Mouse (Mus musculus) limb, embryonic 15.5 days (tissue): ENCODE measurements at regions not wholly inside any gene's neighbourhood (a gene's known extent, or its start where the extent isn't known, plus 50 kb on each side); places are given as distances from the start of the nearest gene placed in this dataset.

Source experiments
- ATAC-seq: fragments of 200-750 bp; cut with Nextera tagmentation; 2 replicates; pipeline ENCODE4 v1.8.0; 2017; ENCODE audit warnings: low read depth, moderate TSS enrichment; ENCODE audit not compliant: insufficient number of reproducible peaks, low FRiP score, low TSS enrichment
- H3K27ac ChIP-seq: fragments of 300-500 bp; sonication (generic); 2 replicates; pipeline ENCODE4 v1.5.1; 2015; ENCODE audit warnings: moderate library complexity, mild to moderate bottlenecking, inconsistent platforms
- H3K27me3 ChIP-seq: fragments of 300-500 bp; sonication (generic); 2 replicates; pipeline ENCODE4 v1.6.1; 2015; ENCODE audit warnings: inconsistent platforms
- H3K36me3 ChIP-seq: fragments of 300-500 bp; sonication (generic); 2 replicates; pipeline ENCODE4 v1.6.1; 2015; ENCODE audit warnings: inconsistent platforms
- H3K4me1 ChIP-seq: fragments of 300-500 bp; sonication (generic); 2 replicates; pipeline ENCODE4 v1.6.1; 2015; ENCODE audit warnings: inconsistent platforms
- H3K4me2 ChIP-seq: fragments of 300-500 bp; sonication (generic); 2 replicates; pipeline ENCODE4 v1.6.1; 2015; ENCODE audit warnings: mild to moderate bottlenecking, inconsistent platforms
- H3K4me3 ChIP-seq: fragments of 300-500 bp; sonication (generic); 2 replicates; pipeline ENCODE4 v1.5.1; 2015; ENCODE audit warnings: mild to moderate bottlenecking, inconsistent platforms
- H3K9ac ChIP-seq: fragments of 300-500 bp; sonication (generic); 2 replicates; pipeline ENCODE4 v1.6.1; 2015; ENCODE audit warnings: inconsistent platforms
- H3K9me3 ChIP-seq: fragments of 300-500 bp; sonication (generic); 2 replicates; pipeline ENCODE4 v1.6.1; 2016; ENCODE audit warnings: inconsistent platforms
- WGBS: fragments of 180-500 bp; shearing (Covaris S2); methylation state at CpG from one replicate; pipeline ENCODE4 v1.1.7; 2015; 5-methylcytosine and 5-hydroxymethylcytosine counted together

GRCm38 (mm10) chr1:71942145-71942544 lies 270.0 kb downstream of the Mreg start:
- H3K27ac ChIP-seq, result no peak overlapping the region
- no peak overlapping the region for H3K4me2 ChIP-seq
- ATAC-seq, result no peak
- no peaks in the 10 kb centered on the region for H3K9me3 ChIP-seq
- no peak overlapping the region for H3K4me3 ChIP-seq
- H3K36me3 ChIP-seq, result no peaks in the 10 kb centered on the region
- H3K27me3 ChIP-seq, result no peaks in the 10 kb centered on the region
- H3K9ac ChIP-seq, result no peak overlapping the region
- H3K4me1 ChIP-seq, result peaks cover 6% of the 10 kb centered on the region; the same call in 1 of the 2 replicates

GRCm38 (mm10) chr1:71941688-71942087 lies 270.4 kb downstream of the Mreg start:
- WGBS, result 55% methylated on average over 4 of the region's 4 CpGs
- H3K27ac ChIP-seq, result no peak overlapping the region
- ATAC-seq, result no peak
- H3K4me3 ChIP-seq, result no peak overlapping the region
- no peak overlapping the region for H3K9ac ChIP-seq
- no peaks in the 10 kb centered on the region for H3K36me3 ChIP-seq
- H3K4me1 ChIP-seq, result peaks cover 6% of the 10 kb centered on the region; the same call in 1 of the 2 replicates
- H3K4me2 ChIP-seq, result no peak overlapping the region
- H3K9me3 ChIP-seq, result no peaks in the 10 kb centered on the region
- H3K27me3 ChIP-seq, result no peaks in the 10 kb centered on the region

GRCm38 (mm10) chr1:71940900-71941299 lies 271.2 kb downstream of the Mreg start:
- Histone ChIP-seq H3K36me3 (no peaks in the 10 kb centered on the region), H3K9ac (no peak overlapping the region), H3K4me1 (peaks cover 6% of the 10 kb centered on the region; the same call in 1 of the 2 replicates), H3K4me3 (no peak overlapping the region), H3K4me2 (no peak overlapping the region), H3K27me3 (no peaks in the 10 kb centered on the region), H3K27ac (no peak overlapping the region), H3K9me3 (no peaks in the 10 kb centered on the region)
- ATAC-seq, result no peak
- WGBS, result 63% methylated on average over 4 of the region's 4 CpGs

GRCm38 (mm10) chr1:71938323-71939007 lies 273.6 kb downstream of the Mreg start:
- Histone ChIP-seq H3K4me2 (no peak overlapping the region), H3K9me3 (no peaks in the 10 kb centered on the region), H3K36me3 (no peaks in the 10 kb centered on the region), H3K9ac (no peak overlapping the region), H3K27me3 (no peaks in the 10 kb centered on the region), H3K27ac (no peak overlapping the region), H3K4me3 (no peak overlapping the region), H3K4me1 (peaks cover 6% of the 10 kb centered on the region; the same call in 1 of the 2 replicates)
- WGBS, result 49% methylated on average over 12 of the region's 12 CpGs
- no peak for ATAC-seq

- Histone ChIP-seq H3K9me3 (no peaks in the 10 kb centered on the region), H3K9ac (no peak overlapping the region), H3K27ac (no peak overlapping the region), H3K4me3 (no peak overlapping the region), H3K4me1 (peaks cover 6% of the 10 kb centered on the region; the same call in 1 of the 2 replicates), H3K36me3 (no peaks in the 10 kb centered on the region), H3K4me2 (no peak overlapping the region), H3K27me3 (no peaks in the 10 kb centered on the region)
- WGBS, result 43% methylated on average over 8 of the region's 8 CpGs
- ATAC-seq, result no peak
Observed at GRCm38 (mm10) chr1:71937922-71938321, 274.2 kb downstream of the Mreg start.

- WGBS, result 76% methylated on average over 3 of the region's 3 CpGs
- no peak overlapping the region for H3K4me2 ChIP-seq
- no peaks in the 10 kb centered on the region for H3K9me3 ChIP-seq
- no peaks in the 10 kb centered on the region for H3K36me3 ChIP-seq
- H3K9ac ChIP-seq, result no peak overlapping the region
- no peaks in the 10 kb centered on the region for H3K27me3 ChIP-seq
- H3K4me1 ChIP-seq, result peaks cover 6% of the 10 kb centered on the region; the same call in 1 of the 2 replicates
- H3K27ac ChIP-seq, result no peak overlapping the region
- ATAC-seq, result no peak
- no peak overlapping the region for H3K4me3 ChIP-seq
Observed at GRCm38 (mm10) chr1:71937168-71937567, 274.9 kb downstream of the Mreg start.

GRCm38 (mm10) chr1:71936501-71937129 lies 275.5 kb downstream of the Mreg start:
- Histone ChIP-seq H3K27ac (no peak overlapping the region), H3K36me3 (no peaks in the 10 kb centered on the region), H3K9ac (no peak overlapping the region), H3K4me3 (no peak overlapping the region), H3K4me2 (no peak overlapping the region), H3K9me3 (no peaks in the 10 kb centered on the region), H3K4me1 (peaks cover 6% of the 10 kb centered on the region; the same call in 1 of the 2 replicates), H3K27me3 (no peaks in the 10 kb centered on the region)
- ATAC-seq, result no peak
- WGBS, result 29% methylated on average over 5 of the region's 5 CpGs

- WGBS, result 88% methylated on average over 2 of the region's 2 CpGs
- no peak overlapping the region for H3K27ac ChIP-seq
- ATAC-seq, result no peak
- H3K9me3 ChIP-seq, result no peaks in the 10 kb centered on the region
- no peaks in the 10 kb centered on the region for H3K36me3 ChIP-seq
- no peak overlapping the region for H3K9ac ChIP-seq
- H3K27me3 ChIP-seq, result no peaks in the 10 kb centered on the region
- no peak overlapping the region for H3K4me3 ChIP-seq
- H3K4me2 ChIP-seq, result no peak overlapping the region
- no peaks in the 10 kb centered on the region for H3K4me1 ChIP-seq
Observed at GRCm38 (mm10) chr1:71925501-71925900, 272.5 kb upstream of the Fn1 start.

DNA sequence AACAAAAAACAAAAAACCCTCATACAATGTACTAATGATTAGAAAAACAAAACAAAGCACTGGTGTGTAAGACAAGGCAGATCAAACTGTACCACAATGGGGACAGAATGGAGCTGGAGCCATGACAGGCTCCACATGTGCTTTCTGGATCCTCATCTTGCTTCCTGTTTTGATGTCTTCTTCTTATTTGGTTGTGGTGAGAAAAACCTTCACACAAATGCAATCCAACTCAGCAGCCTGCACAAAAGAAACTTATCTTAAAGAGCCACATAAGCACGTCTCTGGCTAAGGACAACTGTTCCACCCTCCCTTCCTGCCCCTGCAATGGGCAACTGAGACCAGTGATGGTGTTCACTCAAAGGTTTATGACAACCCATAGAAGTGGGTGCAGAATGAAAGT lies 271.9 kb upstream of the Fn1 start:
- Histone ChIP-seq H3K4me3 (no peak overlapping the region), H3K27ac (no peak overlapping the region), H3K9me3 (no peaks in the 10 kb centered on the region), H3K27me3 (no peaks in the 10 kb centered on the region), H3K4me2 (no peak overlapping the region), H3K36me3 (no peaks in the 10 kb centered on the region), H3K4me1 (no peaks in the 10 kb centered on the region), H3K9ac (no peak overlapping the region)
- no peak for ATAC-seq
- 83% methylated on average over 1 of the region's 1 CpGs for WGBS

DNA sequence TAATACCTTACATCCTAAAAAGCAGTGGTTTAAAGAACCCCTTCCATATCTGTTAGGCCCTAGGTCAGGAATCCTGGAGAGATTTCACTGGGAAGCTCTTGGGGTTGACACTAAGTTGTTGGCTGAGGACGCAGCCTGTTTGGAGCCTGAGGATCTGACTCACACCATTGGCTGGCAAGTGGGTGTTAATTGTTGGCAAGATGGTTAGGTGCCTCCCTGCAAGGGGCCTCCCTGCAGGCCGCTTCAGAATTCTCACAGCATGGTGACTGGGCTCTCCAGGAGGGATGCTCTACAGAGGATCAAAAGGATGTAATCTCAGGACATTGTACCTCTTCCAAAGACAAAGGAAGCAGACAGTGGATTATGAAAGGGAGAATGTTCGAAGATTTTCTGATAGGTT lies 270.7 kb upstream of the Fn1 start:
- 60% methylated on average over 3 of the region's 3 CpGs for WGBS
- ATAC-seq, result no peak
- no peak overlapping the region for H3K4me2 ChIP-seq
- H3K9me3 ChIP-seq, result no peaks in the 10 kb centered on the region
- H3K27me3 ChIP-seq, result no peaks in the 10 kb centered on the region
- no peak overlapping the region for H3K9ac ChIP-seq
- H3K4me3 ChIP-seq, result no peak overlapping the region
- H3K36me3 ChIP-seq, result no peaks in the 10 kb centered on the region
- no peak overlapping the region for H3K27ac ChIP-seq
- H3K4me1 ChIP-seq, result no peaks in the 10 kb centered on the region

DNA sequence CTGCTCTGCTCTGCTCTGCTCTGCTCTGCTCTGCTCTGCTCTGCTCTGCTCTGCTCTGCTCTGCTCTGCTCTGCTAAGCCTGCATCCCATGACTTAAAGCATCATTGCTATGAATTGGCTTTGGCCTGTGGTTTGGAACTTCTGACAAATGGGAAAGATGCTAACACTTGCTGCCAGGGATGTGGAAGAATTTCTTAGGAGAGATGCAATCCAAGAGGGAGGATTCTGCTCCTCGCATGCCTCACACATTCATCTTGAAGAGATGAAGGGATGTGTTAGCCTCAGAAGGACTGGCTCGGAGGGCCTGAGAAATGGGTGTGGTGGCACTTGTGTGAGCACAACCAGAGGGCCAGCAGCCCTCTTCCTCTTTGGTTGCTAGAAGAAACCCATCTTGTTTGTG lies 268.5 kb upstream of the Fn1 start:
- Histone ChIP-seq H3K36me3 (no peaks in the 10 kb centered on the region), H3K27me3 (no peaks in the 10 kb centered on the region), H3K4me2 (no peak overlapping the region), H3K9ac (no peak overlapping the region), H3K4me1 (no peaks in the 10 kb centered on the region), H3K4me3 (no peak overlapping the region), H3K27ac (no peak overlapping the region), H3K9me3 (no peaks in the 10 kb centered on the region)
- 80% methylated on average over 2 of the region's 2 CpGs for WGBS
- ATAC-seq, result no peak

- ATAC-seq, result no peak
- no peak overlapping the region for H3K4me2 ChIP-seq
- no peaks in the 10 kb centered on the region for H3K4me1 ChIP-seq
- H3K27me3 ChIP-seq, result no peaks in the 10 kb centered on the region
- no peaks in the 10 kb centered on the region for H3K36me3 ChIP-seq
- no peak overlapping the region for H3K9ac ChIP-seq
- no peak overlapping the region for H3K4me3 ChIP-seq
- no peak overlapping the region for H3K27ac ChIP-seq
- 87% methylated on average over 2 of the region's 2 CpGs for WGBS
- H3K9me3 ChIP-seq, result no peaks in the 10 kb centered on the region
Observed at GRCm38 (mm10) chr1:71919891-71920290, 266.9 kb upstream of the Fn1 start.
